Mouse (Mus musculus) cerebellum, adult 11-12 months (tissue): ENCODE results near the gene Arl4c.
A peak's percentile ranks its signal among the peaks of the same experiment; 100 is the strongest.

Experiments used
- DNase-seq: peaks from one replicate; pipeline ENCODE4 v3.0.0; 2022

Arl4c gene

GRCm38 (mm10) chr1:88699856-88700791 is 1.9 kb downstream of the Arl4c start:
- peak; percentile 75 for DNase-seq

GRCm38 (mm10) chr1:88699401-88699800 is 2.6 kb downstream of the Arl4c start:
- no peak for DNase-seq

GRCm38 (mm10) chr1:88698926-88699325 is 3.1 kb downstream of the Arl4c start:
- DNase-seq, result no peak

- no peak for DNase-seq
Measured at GRCm38 (mm10) chr1:88698131-88698530, 3.9 kb downstream of the Arl4c start.

- no peak for DNase-seq
Measured at GRCm38 (mm10) chr1:88696408-88696807, 5.6 kb downstream of the Arl4c start.

- DNase-seq, result peak; percentile 49
Measured at GRCm38 (mm10) chr1:88694353-88694752, 7.7 kb downstream of the Arl4c start.

GRCm38 (mm10) chr1:88692293-88692827 is 9.7 kb downstream of the Arl4c start:
- DNase-seq, result no peak

GRCm38 (mm10) chr1:88690601-88691000 is 11.4 kb downstream of the Arl4c start:
- DNase-seq, result no peak

- DNase-seq, result no peak
Measured at GRCm38 (mm10) chr1:88684765-88685164, 17.3 kb downstream of the Arl4c start.

- DNase-seq, result no peak
Measured at GRCm38 (mm10) chr1:88681596-88681995, 20.4 kb downstream of the Arl4c start.

GRCm38 (mm10) chr1:88680804-88681203 is 21.2 kb downstream of the Arl4c start:
- no peak for DNase-seq

- no peak for DNase-seq
Measured at GRCm38 (mm10) chr1:88678231-88678739, 23.7 kb downstream of the Arl4c start.

- DNase-seq, result no peak
Measured at GRCm38 (mm10) chr1:88670807-88671206, 31.2 kb downstream of the Arl4c start.

- DNase-seq, result no peak
Measured at GRCm38 (mm10) chr1:88668846-88669810, 32.9 kb downstream of the Arl4c start.

- DNase-seq, result no peak
Measured at GRCm38 (mm10) chr1:88668353-88668752, 33.7 kb downstream of the Arl4c start.

- no peak for DNase-seq
Measured at GRCm38 (mm10) chr1:88664623-88665022, 37.4 kb downstream of the Arl4c start.

- no peak for DNase-seq
Measured at GRCm38 (mm10) chr1:88662736-88663135, 39.3 kb downstream of the Arl4c start.

GRCm38 (mm10) chr1:88661209-88661608 is 40.8 kb downstream of the Arl4c start:
- DNase-seq, result no peak

- peak; percentile 73 for DNase-seq
Measured at GRCm38 (mm10) chr1:88658290-88658857, 43.6 kb downstream of the Arl4c start.

- no peak for DNase-seq
Measured at GRCm38 (mm10) chr1:88656096-88656480, 45.9 kb downstream of the Arl4c start.

- DNase-seq, result no peak
Measured at GRCm38 (mm10) chr1:88655473-88656095, 46.4 kb downstream of the Arl4c start.
